Mouse (Mus musculus) fat pad, adult 2 months (tissue): ENCODE data around the gene Unc5c.

Experiments used
- DNase-seq: peaks from one replicate; pipeline ENCODE4 v3.0.0-alpha.2; 2011; ENCODE audit warnings: low read depth, low spot score; ENCODE audit errors: extremely low read depth

The Unc5c gene

DNA sequence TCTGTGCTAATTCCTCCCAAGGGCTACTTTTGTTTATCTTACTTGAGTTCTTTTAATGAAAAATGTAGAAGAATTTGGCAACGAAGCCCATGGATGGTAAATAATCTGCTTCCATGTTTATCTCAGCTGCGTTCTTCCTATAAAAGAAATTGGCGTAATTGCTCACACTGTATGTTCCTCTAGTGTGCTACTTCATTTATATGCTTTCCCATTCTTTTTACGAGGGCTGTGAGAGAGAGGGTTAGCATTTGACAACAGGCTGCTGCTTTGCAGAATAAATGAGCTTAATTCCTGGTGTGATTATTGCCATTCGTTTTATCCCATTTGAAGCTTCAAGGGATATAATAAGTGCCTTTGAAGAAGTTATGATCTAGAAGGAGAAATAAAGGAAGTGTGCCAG is 339.1 kb downstream of the Unc5c start:
- no peak for DNase-seq

GRCm38 (mm10) chr3:141809581-141809980 is 344.6 kb downstream of the Unc5c start:
- DNase-seq, result no peak

- DNase-seq, result no peak
Measured at GRCm38 (mm10) chr3:141810944-141811343, 345.9 kb downstream of the Unc5c start.

- DNase-seq, result no peak
Measured at GRCm38 (mm10) chr3:141811348-141811747, 346.3 kb downstream of the Unc5c start.

DNA sequence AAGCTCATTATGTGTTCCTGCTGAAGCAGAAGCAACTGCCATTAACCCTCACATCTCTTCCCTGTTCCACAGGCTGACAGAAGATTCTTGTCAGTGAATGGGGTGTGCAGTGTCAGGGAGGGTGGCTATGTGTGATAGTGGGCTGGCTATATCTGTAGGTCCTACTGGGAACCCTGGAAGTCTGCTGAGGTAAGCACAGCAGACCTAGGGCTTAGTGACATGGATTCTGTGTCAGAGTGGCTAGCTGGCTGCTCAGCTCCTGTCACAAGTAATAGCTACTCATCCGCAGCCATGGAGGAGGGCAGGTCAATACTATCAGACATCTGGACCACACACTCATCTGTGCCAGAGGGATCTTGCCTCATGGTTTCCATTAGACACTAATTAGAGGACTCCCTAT is 349.8 kb downstream of the Unc5c start:
- no peak for DNase-seq

GRCm38 (mm10) chr3:141818615-141819312 is 353.7 kb downstream of the Unc5c start:
- DNase-seq, result no peak

GRCm38 (mm10) chr3:141819331-141819941 is 354.4 kb downstream of the Unc5c start:
- DNase-seq, result no peak

DNA sequence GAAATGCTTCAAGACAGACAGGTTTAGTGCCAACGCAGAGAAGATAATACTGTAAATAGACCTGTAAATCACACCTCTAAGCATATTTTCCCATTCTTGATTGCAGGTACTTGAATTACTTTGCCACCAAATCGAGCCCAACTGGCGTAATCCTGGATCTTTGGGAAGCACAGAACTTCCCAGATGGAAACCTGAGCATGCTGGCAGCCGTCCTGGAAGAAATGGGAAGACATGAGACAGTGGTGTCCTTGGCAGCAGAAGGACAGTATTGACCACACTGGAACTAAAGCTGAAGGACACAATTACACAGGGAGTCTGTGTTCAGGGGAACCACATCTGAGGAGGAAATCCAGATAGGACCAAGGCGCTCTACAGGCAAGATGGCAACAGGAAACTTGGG is 363.3 kb downstream of the Unc5c start:
- no peak for DNase-seq

GRCm38 (mm10) chr3:141831135-141831534 is 366.1 kb downstream of the Unc5c start:
- no peak for DNase-seq

GRCm38 (mm10) chr3:141838864-141839263 is 373.8 kb downstream of the Unc5c start:
- DNase-seq, result no peak

GRCm38 (mm10) chr3:141849206-141849605 is 384.2 kb downstream of the Unc5c start:
- no peak for DNase-seq

GRCm38 (mm10) chr3:141850141-141850540 is 385.1 kb downstream of the Unc5c start:
- no peak for DNase-seq

DNA sequence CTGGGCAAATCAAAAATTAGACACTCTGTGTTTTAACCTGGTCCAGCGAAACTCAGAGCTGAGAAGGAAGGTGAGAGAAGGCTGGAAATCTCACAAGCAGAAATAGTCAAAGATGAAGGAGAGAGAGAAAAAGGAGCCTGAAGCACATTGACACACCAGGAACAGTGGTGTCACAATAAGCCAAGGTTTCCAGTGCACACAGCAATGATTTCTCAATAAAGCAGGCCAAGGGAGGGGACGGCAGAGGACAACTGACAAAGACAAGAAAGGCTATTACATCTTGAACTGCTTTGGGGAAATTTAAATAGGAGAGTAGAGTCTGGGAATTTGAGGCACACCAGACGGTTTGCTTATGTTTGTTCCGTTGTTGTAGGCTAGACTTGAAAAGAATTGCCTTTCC is 389.3 kb downstream of the Unc5c start:
- DNase-seq, result no peak

- DNase-seq, result no peak
Measured at GRCm38 (mm10) chr3:141857123-141857522, 392.1 kb downstream of the Unc5c start.

DNA sequence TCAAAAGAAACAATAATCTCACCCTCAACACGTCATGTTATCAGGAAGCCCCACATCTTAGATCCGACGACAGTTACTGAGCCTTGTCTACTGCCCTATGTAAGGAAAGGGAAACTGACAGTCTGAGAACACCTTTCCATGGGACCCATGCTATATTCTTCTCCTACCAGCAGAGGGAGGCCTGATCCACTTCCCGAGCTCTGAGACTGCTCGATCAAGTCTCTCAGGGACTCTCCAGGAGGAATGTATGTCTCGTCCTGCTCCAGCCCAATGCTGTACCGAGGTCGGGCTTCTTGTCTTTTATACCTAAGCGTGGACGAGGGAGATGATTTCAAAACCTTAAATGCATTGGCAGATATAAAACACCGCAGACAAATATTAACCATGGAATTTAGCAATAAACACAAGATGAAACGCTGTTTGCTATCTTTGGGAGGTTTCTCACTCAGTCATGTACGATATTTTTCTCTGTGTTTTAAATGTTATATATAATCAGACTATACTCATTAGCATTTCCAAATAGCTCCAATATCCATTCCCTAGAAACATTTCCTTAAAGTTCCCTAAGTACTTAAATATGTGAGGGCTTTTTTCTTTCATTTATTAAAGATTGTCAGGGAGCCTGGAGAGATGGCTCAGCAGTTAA is 397.9 kb downstream of the Unc5c start:
- DNase-seq, result no peak

- no peak for DNase-seq
Measured at GRCm38 (mm10) chr3:141871805-141872204, 406.8 kb downstream of the Unc5c start.

DNA sequence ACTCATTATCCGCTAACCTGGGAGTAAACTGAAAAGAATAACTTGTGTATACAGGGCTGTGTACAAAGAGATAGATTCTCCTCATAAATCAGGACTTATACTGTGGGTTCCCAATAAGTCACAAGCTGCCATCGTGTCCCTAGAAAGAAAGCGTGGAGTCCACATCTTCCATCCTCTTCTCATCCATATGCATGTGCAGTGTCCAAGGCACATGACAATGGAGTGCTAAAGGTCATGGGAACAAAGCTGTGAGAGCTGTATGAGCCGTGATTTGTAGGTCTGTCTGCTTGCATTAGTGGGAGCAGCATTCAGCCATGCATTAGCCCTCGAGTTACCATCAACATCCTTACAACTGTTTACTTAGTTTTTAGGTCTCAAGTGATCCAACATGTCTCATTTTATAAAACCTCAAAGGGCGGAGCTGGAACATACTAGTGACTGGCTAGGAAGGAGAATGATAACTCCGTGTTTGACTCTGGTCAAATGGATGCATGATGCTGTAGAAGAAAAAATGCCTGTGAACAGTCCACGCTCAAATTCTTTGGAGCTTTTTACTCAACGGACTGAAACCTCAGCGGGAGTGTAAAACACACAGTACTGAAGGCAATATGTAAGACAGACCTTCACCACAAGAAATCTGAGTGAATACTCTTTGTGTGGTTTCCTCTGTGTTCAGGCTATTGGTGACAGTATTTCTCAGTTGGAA is 407.5 kb downstream of the Unc5c start:
- no peak for DNase-seq

GRCm38 (mm10) chr3:141882496-141882895 is 417.5 kb downstream of the Unc5c start:
- DNase-seq, result no peak

- DNase-seq, result no peak
Measured at GRCm38 (mm10) chr3:141884190-141884589, 419.2 kb downstream of the Unc5c start.
